Mouse (Mus musculus): Measurements from ENCODE around the gene Alkbh4.

DNA sequence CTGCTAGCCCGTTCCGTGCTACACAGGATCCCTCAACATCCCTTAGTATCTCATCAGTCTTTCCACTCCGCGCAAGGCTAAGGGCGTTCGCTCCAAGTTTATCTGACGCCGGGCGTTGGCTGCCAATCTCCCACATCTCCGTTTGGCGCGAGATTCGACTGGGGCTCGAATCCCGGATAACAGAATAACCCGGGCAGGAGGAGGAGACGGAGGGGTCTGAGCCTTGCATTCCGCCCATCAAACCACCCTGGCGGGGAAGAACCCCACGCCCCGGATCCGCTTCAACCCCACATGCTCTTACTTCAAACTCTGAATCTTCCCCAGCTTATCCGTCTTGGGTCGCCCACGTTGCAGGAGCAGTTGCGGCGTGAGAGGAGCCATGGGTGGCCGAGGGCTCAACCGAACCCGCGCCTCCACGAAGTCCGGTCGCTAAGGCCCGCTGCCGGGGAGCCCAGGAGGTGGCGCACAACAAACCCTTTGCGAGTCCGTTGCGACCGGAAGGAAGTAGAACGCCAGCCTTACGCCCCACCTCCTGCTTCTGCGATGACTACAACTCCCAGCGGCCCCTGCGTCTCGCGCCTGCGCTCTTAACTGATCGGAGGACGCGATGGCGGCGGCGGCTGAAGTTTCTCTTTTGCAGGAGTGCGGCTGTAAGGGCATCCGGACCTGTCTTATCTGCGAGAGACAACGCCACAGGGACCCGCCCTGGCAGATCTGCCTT is at the start of gene Alkbh4, which contains the start of gene Lrwd1:
- TF ChIP-seq POLR2A (IDR thresholded peaks at IDR 0.05; ENCODE audit: extremely low read depth, insufficient read depth, low read length) (peak; percentile 58; the same call in 1 of the 2 replicates), CTCF (IDR thresholded peaks at IDR 0.05; ENCODE audit: low read depth, low read length) (peak; percentile 76)
